Comparison of ENCODE assay signal across 21 mouse cellular contexts in genomic region chr4:118888297-118888696, GRCm38 (mm10). TPM values are rescaled to one million over a fixed set of nuclear protein-coding genes. Genes with fewer than 3 reads are reported as not detected.
"Had no signal": no experiment of that assay in that cellular context is flagged by ENCODE, and none has a peak within 500 bp of the region (broad histone marks: within the 10 kb centered on the region; RNA-seq: fewer than 3 reads in every experiment).

TSS of gene Olfr1330 (plus strand) at chr4:118888597.

- DNase-seq: cerebellum, adult 8-10 months; cerebellum, adult 9-10 months; cerebellum, adult 9-11 months; cerebellum, postnatal 10 days; cerebellum, postnatal 14 days; cerebellum, postnatal 25 days; cerebellum, postnatal 36 days; embryo, embryonic 11 days; forebrain, postnatal 0 days; gastrocnemius, adult 2 months; gastrocnemius, postnatal 10 days; gastrocnemius, postnatal 14 days; gastrocnemius, postnatal 25 days; gastrocnemius, postnatal 36 days; heart, adult 2 months had no signal

RNA-seq across cellular contexts. Expression of gene Olfr1330, which starts in this region (rescaled TPM):
- total RNA-seq: common myeloid progenitor, adult 5-6 weeks; forebrain, postnatal 0 days; gastrocnemius, adult 18-20 months; gastrocnemius, adult 2 months; gastrocnemius, adult 8-10 months; gastrocnemius, postnatal 10 days; gastrocnemius, postnatal 14 days; gastrocnemius, postnatal 25 days; gastrocnemius, postnatal 36 days; gastrocnemius, postnatal 4 days; granulocyte monocyte progenitor cell, adult 5-6 weeks; heart, adult 2 months; heart, adult 8-10 months had no signal
